Mouse (Mus musculus) layer of hippocampus, adult 8-10 months (tissue): Measurements from ENCODE around the gene Sorbs1. TPM values are rescaled to one million over a fixed set of nuclear protein-coding genes. Genes with fewer than 3 reads are reported as not detected.
A peak's percentile ranks its signal among the peaks of the same experiment; 100 is the strongest.

Experiments used
- DNase-seq, 2 experiments: peaks; one replicate each; pipeline ENCODE4 v3.0.0; 2022; ENCODE audit warnings: low spot score in 2 of 2
- total RNA-seq, 4 experiments: library from RNA; stranded (reverse); gene quantifications; 2 replicates each; pipeline ENCODE4 v1.2.4; 2022

Gene Sorbs1
- total RNA-seq, 4 experiments from 2014 or later, result 208 to 272 (median 239) TPM

DNA sequence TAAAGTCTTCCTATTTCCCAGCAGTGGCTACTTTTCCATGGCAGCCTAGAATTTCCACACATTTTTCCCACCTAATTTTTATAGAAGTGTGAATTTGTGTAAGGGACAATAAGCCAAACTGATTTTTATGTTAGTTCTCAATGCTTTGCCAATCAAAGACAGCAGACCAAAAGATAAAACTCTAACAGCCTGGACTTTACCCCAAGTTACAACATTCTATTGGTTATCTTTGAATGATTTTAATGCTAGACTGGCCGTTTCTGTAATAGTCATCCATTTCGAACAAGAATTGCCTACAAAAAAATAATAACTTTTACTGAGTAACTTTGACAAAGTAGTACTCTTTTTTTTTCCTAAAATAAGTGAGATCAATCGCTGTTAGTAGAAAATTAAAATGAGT lies 164.3 kb downstream of the Sorbs1 start:
- DNase-seq, result no peak

DNA sequence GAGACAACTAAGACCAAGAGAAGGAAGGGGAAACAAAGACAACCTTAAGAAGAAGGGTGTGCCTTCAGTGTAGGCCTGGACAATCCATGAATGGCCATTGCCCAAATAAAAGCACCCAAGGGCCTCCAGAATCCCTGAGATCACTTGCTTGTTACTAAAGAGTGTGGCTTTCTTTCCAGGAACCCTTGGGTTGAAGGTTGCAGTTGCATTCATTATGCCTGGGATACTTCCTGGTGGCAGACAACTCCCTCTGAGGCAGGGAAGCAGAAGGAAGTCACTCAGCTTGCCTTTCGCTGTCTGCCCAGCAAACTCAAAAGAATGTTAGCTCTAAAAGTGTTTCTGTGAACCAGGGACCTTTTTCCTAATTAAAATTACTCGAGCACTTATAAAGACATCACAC lies 164.9 kb downstream of the Sorbs1 start:
- no peak for DNase-seq

DNA sequence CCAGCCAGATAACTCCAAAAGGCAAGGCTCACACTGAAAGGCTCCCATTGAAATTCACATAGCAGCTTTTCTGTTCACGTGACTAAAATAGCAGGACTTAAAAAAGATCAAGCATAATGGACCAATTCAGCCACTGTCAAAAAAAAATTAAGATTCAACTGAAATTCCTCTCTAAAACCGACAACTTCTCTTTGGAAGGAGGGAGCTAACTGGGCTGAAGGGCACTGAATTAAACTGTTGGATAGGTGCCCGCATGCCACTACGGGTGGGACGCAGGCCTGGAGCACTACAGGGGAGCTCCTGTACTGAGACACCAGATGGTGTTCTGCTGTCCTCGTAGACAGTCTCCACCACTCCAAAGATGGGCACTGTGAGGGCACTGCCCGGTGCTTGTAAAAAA lies 165.4 kb downstream of the Sorbs1 start:
- no peak for DNase-seq

DNA sequence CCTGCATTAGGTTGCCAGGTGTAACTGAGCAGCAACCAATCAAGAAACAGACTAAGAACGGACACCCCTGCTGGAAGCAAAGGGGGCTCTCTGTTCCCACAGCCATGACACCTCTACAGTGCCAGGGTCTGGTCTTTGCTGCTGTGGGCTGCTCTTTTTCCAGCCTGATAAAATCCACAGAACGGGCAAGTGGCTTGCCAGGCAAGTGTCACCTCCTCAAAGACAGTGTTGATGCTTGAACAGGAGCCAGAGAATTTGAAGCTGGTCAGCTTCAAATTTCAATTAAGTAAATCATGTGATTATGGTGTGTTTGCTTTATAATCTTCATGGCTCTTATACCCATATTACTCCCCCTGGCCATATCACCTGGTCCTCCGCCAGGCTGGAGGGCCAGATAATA lies 166.7 kb downstream of the Sorbs1 start:
- no peak for DNase-seq

DNA sequence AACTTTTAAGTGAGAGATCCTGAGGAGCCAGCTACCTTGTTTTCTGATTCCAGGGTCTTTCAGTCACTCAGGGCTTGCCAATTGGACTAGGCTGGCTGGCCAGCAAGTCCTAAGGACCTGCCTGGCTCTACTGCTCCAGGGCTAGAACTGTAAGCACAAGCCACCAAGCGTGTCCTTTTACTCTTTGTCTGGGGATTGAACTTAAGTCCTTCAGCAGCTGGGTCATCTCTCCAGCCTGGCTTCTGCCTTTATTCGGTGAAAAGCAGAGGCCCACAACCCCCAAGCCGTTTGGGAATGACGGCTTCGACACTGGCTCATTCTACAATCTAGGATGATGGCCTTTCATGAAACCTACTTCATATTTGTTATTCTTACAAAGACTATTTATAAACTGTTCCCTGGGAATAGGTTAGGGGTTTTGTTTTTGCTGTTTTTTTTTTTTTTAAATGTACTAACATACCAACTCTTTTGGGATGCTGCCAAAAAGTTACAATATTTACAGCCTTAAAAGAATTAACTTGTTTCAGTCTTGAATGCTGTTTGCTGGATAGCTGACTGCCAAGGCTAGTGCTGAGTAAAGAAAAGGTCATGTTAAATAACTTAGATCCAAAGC lies 167.2 kb downstream of the Sorbs1 start:
- DNase-seq, result no peak

DNA sequence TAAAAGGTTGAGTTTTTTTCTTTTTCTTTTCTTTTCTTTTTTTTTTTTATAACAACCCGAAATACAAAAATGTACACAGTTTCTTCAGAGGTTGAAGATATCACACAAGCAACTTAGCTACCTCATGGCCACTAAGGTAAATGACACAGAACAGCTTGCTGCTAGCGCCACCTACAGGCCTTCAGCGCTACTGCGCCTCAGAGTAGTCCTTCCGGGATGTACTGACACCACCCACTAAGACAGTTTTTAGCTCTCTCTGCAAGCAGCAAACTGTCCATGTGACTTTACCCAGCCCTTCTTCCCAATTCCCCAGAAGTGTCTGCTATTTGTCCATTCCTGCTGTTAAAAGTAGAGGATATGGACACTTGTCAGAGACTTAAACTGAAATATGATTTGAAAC lies 167.9 kb downstream of the Sorbs1 start:
- peak in 1 of 2 experiments; percentile 58 for DNase-seq

DNA sequence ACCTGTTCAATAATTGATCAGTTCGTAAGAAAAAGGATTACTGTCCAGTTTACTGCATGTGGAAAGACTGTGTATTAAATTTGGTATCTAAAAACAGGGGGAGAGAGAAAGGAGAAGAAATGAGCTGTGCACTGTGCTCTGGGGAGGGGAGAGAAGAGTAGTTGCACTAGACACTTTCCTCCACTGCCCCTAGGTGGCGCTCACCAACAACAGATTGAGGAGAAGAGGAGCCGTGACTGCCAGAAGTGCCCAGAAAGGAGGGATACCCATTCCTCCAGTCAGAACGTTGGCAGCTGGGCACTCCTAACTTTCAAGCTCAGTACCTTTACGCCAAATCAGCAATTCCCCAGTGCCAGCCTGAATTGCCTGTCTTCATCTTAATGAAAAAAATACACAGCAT lies 170.6 kb downstream of the Sorbs1 start:
- peak; percentile 68 to 86 for DNase-seq

DNA sequence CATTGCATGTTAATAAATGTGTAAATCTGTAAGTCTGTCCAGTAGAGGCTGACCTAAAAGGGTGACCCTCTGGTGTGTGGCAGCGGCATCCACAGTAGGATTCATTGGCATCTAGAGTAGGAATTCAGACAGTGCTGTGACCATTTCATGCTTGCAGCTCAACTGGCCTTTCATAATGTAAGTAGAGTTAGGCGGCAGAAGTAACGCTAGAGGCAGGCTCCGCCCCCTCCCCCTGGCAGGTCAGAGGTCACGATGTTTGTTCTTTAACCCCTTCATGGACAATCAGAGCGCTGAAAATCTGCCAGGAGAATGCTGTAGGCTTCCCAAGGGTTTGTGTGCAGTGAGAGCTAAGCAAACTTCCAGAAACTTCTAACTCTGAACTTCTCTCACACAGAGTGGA lies 172.4 kb downstream of the Sorbs1 start:
- DNase-seq, result no peak

DNA sequence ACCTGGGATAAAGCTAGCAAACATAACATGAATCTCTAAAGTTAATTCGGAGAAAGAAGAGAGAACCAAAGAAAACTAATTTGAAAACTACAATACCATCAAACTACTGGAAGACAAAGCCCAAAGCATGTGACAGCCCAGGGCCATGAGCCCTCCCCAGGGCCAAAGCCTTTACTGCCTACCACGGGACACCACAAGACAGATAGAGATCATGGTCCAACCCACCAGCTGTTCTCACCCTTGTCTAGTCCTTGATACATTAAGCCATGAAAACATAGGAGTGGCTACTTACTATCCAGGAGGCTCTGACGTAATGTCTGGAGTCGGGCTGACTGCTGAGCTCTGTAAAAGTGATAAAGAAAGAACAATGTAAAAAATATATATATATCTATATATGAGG lies 176.9 kb downstream of the Sorbs1 start:
- DNase-seq, result no peak

DNA sequence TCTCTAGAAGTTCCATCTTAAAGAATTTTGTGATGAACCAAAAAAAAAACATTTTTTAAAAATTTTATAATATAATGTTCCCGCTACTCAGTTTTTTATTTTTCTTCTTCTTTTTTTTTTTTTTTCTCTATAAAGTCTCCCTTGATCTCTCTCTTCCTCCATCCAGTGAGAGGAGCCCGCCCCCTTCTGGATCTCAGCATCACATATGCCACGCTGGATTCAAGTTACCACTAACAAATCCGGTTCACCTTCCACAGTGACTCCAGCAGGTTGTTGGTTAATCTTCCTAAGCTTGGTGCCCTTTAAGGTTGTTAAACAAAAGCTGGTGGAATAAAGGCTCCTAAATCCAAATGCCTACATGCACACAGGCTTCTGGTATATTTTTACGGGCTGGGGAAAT lies 179.7 kb downstream of the Sorbs1 start:
- DNase-seq, result no peak

DNA sequence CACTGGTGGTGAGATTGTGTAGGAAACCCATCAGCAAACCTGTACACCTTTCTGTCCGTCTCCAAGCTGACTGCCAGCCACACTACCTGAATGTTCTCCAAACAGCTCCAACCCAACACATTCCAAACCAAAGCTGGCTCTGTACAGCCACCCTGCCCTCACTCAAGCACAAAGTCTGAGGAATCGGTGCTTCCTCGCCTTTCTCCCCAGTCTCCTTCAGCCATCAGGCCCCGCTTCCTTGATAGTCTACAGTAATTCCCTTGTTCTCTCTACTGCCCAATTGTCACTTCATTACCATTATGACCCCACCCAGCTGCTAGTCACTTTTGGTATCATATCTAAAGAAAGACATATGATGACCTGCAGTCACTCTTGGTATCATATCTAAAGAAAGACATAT lies 180.5 kb downstream of the Sorbs1 start:
- no peak for DNase-seq

DNA sequence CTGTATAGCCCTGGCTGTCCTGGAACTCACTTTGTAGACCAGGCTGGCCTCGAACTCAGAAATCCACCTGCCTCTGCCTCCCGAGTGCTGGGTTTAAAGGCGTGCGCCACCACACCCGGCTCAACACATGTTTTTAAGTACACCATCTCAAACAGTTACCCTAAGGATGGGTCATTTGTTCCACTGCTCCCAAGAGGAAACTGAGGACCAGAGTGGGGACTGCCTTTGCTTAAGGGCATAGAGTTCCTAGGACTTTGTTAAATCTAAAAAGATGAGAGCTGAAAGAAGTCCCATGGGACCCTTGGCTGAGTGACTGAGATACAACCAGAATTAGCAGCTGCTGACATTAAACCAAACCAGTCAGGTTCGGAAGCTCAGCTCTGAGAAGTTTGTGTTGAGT lies 181.3 kb downstream of the Sorbs1 start:
- DNase-seq, result no peak

DNA sequence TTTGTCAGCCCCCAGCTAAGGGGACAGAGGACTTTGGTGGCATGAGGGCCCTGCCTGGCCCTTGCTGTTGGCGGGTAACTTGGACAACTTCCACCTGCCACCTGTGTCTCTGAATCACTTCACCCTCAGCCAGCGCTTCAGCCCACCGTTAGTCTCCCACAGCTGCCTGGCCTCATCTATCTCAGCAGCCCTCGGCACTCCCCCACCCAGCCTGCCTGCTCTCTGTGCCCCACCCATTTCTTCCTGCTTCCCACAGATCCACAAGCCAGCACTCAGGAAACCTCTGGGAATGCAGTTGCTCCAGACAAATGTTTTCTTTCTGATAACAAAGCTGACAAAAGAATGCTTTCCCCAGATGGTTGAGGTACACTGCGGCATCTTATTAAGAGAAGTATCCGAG lies 181.7 kb downstream of the Sorbs1 start:
- DNase-seq, result no peak

DNA sequence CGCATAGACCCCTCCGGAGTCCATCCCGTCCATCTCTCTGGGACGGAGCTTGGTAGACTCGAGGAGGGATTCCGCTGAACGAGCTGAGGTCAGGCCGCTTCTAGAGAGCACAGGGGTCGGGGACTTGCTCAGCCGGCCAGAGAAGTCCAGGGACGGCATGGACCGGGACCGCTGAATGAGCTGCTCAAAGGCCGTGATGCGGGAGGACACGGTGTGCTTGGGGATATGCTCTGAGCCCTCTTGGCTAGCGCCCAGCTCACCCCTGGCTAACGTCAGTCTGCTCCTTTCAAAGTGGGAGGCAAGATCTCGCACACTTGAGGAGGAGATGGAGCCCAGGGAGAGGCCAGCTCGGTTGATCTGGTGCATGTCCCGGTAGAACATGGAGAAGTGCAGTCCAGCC lies 187.5 kb downstream of the Sorbs1 start:
- DNase-seq, result no peak

DNA sequence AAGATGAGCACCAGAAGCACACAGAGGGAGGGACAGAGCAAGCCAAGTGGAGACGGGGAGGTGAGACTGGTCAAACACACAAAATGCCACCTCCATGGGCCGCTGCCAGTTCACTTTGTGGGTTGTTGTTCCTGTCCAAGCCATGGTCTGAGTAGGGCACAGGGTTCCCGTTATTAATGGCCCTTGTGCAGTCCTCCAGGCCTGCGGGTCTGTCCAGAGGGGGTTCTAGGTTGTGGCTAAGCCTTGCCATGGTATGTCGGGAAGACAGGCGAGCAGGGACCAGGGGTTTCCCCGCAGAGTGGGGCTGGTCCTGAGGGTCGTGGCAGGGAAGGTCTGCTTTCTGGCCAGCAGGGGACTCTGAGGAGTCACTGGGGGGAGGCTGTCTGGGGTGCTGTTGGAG lies 188.2 kb downstream of the Sorbs1 start:
- DNase-seq, result no peak

DNA sequence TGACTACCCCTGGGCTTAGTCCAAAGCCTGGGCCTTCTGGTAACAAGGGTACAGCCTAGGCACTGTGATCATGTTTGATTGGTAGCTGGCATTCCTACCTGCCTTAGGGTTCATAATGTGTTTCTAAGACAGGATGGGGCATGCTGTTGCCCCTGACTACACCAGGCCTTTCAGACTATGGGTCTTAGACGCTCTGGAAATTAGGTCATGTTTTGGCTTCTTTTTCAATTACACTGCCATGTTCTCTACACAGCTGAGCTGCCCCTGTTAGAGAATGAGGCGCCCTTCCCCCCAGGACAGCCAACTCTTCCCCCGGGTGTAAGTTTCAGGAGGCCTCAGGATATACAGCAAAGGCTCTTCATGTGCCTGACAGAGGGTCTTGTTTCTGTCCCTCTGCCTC lies 191.4 kb downstream of the Sorbs1 start:
- DNase-seq, result no peak

DNA sequence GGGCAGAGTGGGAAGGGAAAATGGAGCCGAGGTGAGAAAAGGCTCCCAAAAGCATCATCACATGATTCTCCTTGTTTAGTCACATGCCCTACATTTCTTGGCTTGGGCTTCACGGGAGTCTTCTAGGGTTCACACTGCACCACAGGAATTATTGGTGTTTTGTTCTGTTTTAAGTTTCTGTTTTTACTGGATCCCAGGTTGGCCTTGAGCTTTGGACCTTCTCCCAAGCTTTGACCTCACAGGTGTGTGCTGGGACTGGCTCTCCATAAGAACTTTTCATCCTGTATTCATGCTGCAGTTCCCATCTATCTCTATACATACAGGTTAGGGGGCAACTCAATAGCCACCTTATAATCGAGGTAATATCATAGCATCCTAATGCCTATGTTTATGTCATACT lies 194.4 kb downstream of the Sorbs1 start:
- no peak for DNase-seq

DNA sequence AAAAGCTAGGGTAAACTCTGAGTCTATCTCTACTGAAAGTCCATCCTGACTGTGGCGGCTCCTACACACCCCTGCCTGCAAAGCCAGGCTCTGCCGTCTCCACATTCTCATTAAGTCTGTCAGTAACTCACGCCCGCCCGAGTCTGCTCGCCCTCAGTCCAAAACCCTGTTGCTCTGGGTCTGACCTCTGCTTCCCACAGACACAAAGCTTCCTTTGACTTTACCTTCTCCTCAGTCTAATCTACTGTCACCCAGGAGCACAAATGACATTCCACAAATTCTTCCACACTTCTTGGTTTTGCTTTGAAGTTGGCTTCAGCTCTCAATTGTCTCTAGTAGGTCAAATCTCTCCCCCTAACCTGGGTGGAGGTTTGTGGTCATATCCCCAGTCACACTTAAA lies 195.1 kb downstream of the Sorbs1 start:
- no peak for DNase-seq

DNA sequence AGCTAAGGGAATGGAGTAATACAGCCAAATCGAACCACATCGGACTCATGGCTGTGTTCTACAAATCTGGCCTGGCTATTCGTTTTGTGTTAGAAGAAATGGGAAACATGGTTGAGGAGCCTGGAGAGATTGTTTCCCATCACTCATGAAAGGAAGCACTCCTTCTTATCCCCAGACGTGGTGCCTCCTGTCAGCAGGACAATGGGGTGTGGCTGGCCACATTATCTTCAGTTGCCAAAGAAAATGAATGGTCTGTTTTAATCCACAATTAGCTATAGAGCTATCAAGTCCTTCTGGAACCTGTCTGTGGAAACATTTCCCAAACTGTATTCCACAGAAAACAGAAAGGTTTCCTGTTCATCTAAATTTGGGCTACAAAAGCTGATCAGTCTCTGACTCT lies 196.6 kb downstream of the Sorbs1 start:
- no peak for DNase-seq

DNA sequence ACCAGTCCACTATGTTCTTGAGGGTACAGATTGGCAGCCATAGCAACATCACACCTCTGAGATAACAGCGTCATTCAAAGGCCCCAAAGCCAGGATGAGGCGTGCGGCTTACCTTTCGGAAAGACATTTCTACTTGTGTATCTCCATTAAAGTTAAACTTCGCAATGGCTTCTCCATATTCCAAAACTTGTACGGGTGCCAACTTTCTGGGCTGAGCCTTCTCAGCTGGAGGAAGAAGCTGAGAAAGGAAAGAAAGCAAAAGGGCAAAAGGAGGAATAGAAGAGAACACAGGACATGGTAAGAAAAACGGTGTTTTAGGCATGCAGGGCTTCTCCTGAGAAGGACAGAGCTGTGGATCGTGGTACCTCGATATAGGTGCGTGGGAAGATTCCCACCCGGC lies 199.3 kb downstream of the Sorbs1 start:
- DNase-seq, result no peak

DNA sequence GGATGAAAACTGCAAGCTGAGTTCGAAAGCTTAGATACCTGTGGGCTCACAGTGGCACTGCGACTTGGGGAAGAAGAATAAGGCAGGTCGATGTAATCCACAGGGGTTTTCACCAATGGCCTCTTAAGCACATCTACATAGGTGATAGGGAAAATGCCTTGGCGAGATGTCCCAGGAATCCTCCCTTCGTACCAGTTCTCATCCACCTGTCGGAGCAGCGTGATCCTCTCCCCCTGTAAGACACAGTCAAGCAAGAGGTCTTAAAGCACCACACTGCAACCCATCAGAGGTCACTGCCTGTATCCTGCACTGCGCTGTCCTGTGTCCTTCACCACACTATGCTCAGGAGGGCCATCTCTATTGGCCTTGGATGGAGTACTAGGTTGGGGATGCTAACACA lies 201.9 kb downstream of the Sorbs1 start:
- no peak for DNase-seq

DNA sequence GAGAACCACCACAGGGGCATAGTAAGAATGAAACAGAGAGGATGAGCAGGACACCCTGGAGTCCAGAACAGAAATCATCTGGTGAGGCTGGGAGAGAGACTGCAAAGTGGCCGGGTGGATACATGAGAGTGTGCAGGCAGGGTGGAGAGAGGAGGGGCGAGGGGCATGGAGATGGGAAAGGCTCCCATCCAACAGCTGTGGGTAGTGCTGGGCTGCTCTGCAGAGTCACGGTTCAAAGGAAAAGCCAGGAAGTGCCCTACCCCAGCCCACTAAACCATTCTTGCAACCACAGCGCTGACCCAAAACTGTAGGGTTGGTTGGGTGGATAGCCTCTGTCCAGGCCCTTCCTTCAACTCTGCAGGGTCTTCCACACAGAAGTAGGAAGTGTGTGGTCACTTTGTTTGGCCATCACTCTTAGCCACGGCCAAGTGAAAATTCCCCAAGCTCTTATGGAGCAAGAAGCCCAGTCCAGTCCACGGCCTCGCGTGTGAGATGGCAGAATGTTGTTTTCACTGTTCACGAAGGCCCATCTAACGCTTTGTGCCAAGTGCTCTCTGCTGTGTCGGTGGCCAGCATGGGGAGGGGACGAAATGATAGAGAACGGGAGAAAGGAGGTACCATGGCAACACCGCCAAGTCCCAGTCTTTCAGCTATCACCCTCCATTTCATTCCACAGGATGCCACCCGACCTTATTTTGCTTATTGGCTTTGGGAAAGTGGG lies 203.0 kb downstream of the Sorbs1 start:
- DNase-seq, result no peak

DNA sequence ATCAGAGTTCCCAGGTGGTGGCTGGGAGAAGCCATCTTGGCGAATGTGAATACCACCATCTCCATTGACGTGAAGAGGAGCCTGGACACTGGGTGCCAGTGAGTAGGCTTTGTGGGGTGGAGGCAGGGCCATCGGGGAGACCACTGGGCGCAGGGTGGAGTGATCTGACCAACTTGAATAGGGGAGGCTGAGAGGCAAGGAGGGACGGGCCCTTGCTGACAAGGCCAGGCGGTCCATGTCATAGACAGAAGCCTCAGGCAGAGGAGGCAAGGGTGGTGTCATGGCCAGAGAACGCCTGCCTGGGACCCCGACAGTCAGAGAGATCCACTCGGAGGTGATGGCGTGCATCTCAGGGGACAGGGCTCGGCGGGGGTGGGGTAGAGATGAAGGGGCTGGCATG lies 203.7 kb downstream of the Sorbs1 start:
- DNase-seq, result no peak

DNA sequence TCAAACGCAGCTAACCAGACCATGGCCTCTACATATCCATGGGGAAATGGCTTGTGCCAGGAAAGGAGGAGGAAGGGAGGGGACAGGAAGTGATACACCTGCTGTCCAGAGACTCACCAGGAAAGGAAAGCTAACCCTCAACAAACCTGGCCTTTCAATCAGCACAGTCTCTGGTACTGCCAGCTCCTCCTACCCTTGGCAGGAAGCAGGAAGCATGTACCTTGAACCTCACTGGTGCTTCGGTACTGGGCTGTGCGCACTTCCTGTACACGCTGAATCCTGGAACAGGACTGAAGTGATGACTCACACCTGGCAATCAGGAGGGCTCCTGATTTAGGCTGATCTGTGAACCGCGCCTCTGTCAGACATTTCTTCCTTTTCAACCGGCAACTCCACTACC lies 206.0 kb downstream of the Sorbs1 start:
- no peak for DNase-seq
